Mouse (Mus musculus) kidney, embryonic 16.5 days (tissue): ENCODE data around the gene Pkd2. TPM values are rescaled to one million over a fixed set of nuclear protein-coding genes. Genes with fewer than 3 reads are reported as not detected.

Experiments
- ATAC-seq: fragments of 200-750 bp; cut with Nextera tagmentation; 2 replicates; pipeline ENCODE4 v1.8.0; 2017; ENCODE audit warnings: moderate TSS enrichment; ENCODE audit not compliant: low FRiP score, low TSS enrichment
- H3K27ac ChIP-seq: fragments of 300-500 bp; sonication (generic); 2 replicates; pipeline ENCODE4 v1.5.1; 2014; ENCODE audit warnings: low read length
- H3K27me3 ChIP-seq: fragments of 300-500 bp; sonication (generic); 2 replicates; pipeline ENCODE4 v1.6.1; 2014; ENCODE audit warnings: low read length, control low read depth, mixed read lengths; ENCODE audit not compliant: insufficient read depth
- H3K36me3 ChIP-seq: fragments of 300-500 bp; sonication (generic); 2 replicates; pipeline ENCODE4 v1.6.1; 2014; ENCODE audit warnings: low read length, control low read depth, mixed read lengths; ENCODE audit not compliant: insufficient read depth
- H3K4me1 ChIP-seq: fragments of 300-500 bp; sonication (generic); 2 replicates; pipeline ENCODE4 v1.6.1; 2014; ENCODE audit warnings: low read length, control low read depth, mixed read lengths; ENCODE audit not compliant: insufficient read depth
- H3K4me2 ChIP-seq: fragments of 300-500 bp; sonication (generic); replicated peaks from 2 replicates; pipeline ENCODE4 v1.6.1; 2014; ENCODE audit warnings: low read depth, low read length
- H3K4me3 ChIP-seq: fragments of 300-500 bp; sonication (generic); 2 replicates; pipeline ENCODE4 v1.5.1; 2014; ENCODE audit warnings: mild to moderate bottlenecking, low read length
- H3K9ac ChIP-seq: fragments of 300-500 bp; sonication (generic); replicated peaks from 2 replicates; pipeline ENCODE4 v1.6.1; 2014; ENCODE audit warnings: low read length
- H3K9me3 ChIP-seq: fragments of 300-500 bp; sonication (generic); 2 replicates; pipeline ENCODE4 v1.6.1; 2016; ENCODE audit warnings: low read length, control low read depth
- WGBS: fragments of 180-500 bp; shearing (Covaris S2); extraction: QIAGEN DNeasy Blood & Tissue Kit; methylation state at CpG from one replicate; pipeline ENCODE4 v1.1.7; 2014; 5-methylcytosine and 5-hydroxymethylcytosine counted together
- polyA plus RNA-seq: library from polyadenylated mRNA; unstranded; fragments of >200 nt; fragmentation: Nextera tagmentation; extraction: Ambion mirVana; gene quantifications from 2 replicates; pipeline ENCODE4 v1.2.1, GENCODE M21; 2015

Pkd2 gene
- polyA plus RNA-seq, result 15.2 and 17.4 TPM in 2 replicates

GRCm38 (mm10) chr5:104458832-104459705 is at the start of gene Pkd2:
Gene Pkd2 (plus strand): TSS chr5:104459450.
- peak within 1 kb of the TSS; percentile 97 for H3K9ac ChIP-seq
- peak within 1 kb of the TSS; percentile 64 for H3K4me2 ChIP-seq
- H3K36me3 ChIP-seq, result peaks cover 16% of the 10 kb centered on the region
- no peaks in the 10 kb centered on the region for H3K27me3 ChIP-seq
- 9% methylated on average over 46 of the region's 46 CpGs for whole genome bisulfite sequencing
- peaks cover 19% of the 10 kb centered on the region for H3K4me1 ChIP-seq
- H3K27ac ChIP-seq, result peak within 1 kb of the TSS; percentile 95
- peak; percentile 95 for ATAC-seq
- H3K4me3 ChIP-seq, result peak within 1 kb of the TSS; percentile 83
- H3K9me3 ChIP-seq, result peaks cover 5% of the 10 kb centered on the region; the same call in 1 of the 2 replicates

GRCm38 (mm10) chr5:104415999-104416398 is 43.3 kb upstream of the Pkd2 start:
- Histone ChIP-seq H3K4me3 (no peak overlapping the region), H3K9ac (no peak overlapping the region), H3K27me3 (no peaks in the 10 kb centered on the region), H3K36me3 (no peaks in the 10 kb centered on the region), H3K9me3 (no peaks in the 10 kb centered on the region), H3K27ac (no peak overlapping the region), H3K4me2 (no peak overlapping the region), H3K4me1 (0 out of 2 replicates have a peak, but pooled peaks cover 5% of the 10 kb centered on the region)
- ATAC-seq, result no peak
- WGBS, result 43% methylated on average over 2 of the region's 2 CpGs

- Histone ChIP-seq H3K27me3 (no peaks in the 10 kb centered on the region), H3K9me3 (no peaks in the 10 kb centered on the region), H3K4me2 (no peak overlapping the region), H3K4me1 (0 out of 2 replicates have a peak, but pooled peaks cover 5% of the 10 kb centered on the region), H3K4me3 (no peak overlapping the region), H3K9ac (no peak overlapping the region), H3K27ac (no peak overlapping the region), H3K36me3 (no peaks in the 10 kb centered on the region)
- WGBS, result 79% methylated on average over 3 of the region's 3 CpGs
- ATAC-seq, result no peak
These were observed 42.2 kb upstream of the Pkd2 start for GRCm38 (mm10) chr5:104417028-104417427.

- no peaks in the 10 kb centered on the region for H3K36me3 ChIP-seq
- H3K4me3 ChIP-seq, result no peak overlapping the region
- H3K4me2 ChIP-seq, result no peak overlapping the region
- peak; percentile 71 for ATAC-seq
- 78% methylated on average over 1 of the region's 1 CpGs for WGBS
- no peak overlapping the region for H3K9ac ChIP-seq
- H3K4me1 ChIP-seq, result 0 out of 2 replicates have a peak, but pooled peaks cover 5% of the 10 kb centered on the region
- H3K27ac ChIP-seq, result peak overlapping the region; percentile 56; the same call in 1 of the 2 replicates
- no peaks in the 10 kb centered on the region for H3K9me3 ChIP-seq
- no peaks in the 10 kb centered on the region for H3K27me3 ChIP-seq
These were observed 41.5 kb upstream of the Pkd2 start for GRCm38 (mm10) chr5:104417721-104418120.

- no peak overlapping the region for H3K4me2 ChIP-seq
- WGBS, result 63% methylated on average over 2 of the region's 2 CpGs
- ATAC-seq, result no peak
- no peak overlapping the region for H3K27ac ChIP-seq
- H3K27me3 ChIP-seq, result no peaks in the 10 kb centered on the region
- no peaks in the 10 kb centered on the region for H3K36me3 ChIP-seq
- no peak overlapping the region for H3K4me3 ChIP-seq
- no peak overlapping the region for H3K9ac ChIP-seq
- H3K4me1 ChIP-seq, result 0 out of 2 replicates have a peak, but pooled peaks cover 3% of the 10 kb centered on the region
- no peaks in the 10 kb centered on the region for H3K9me3 ChIP-seq
These were observed 37.2 kb upstream of the Pkd2 start for GRCm38 (mm10) chr5:104422039-104422438.

GRCm38 (mm10) chr5:104423861-104424260 is 35.4 kb upstream of the Pkd2 start:
- no peaks in the 10 kb centered on the region for H3K36me3 ChIP-seq
- H3K9ac ChIP-seq, result no peak overlapping the region
- 0 out of 2 replicates have a peak, but pooled peaks cover 2% of the 10 kb centered on the region for H3K4me1 ChIP-seq
- H3K4me2 ChIP-seq, result no peak overlapping the region
- H3K27ac ChIP-seq, result no peak overlapping the region
- H3K27me3 ChIP-seq, result no peaks in the 10 kb centered on the region
- H3K4me3 ChIP-seq, result no peak overlapping the region
- H3K9me3 ChIP-seq, result no peaks in the 10 kb centered on the region
- ATAC-seq, result peak; percentile 51; the same call in 1 of the 2 replicates
- WGBS, result 60% methylated on average over 3 of the region's 3 CpGs

- no peaks in the 10 kb centered on the region for H3K36me3 ChIP-seq
- no peak overlapping the region for H3K27ac ChIP-seq
- H3K4me1 ChIP-seq, result no peaks in the 10 kb centered on the region
- H3K9me3 ChIP-seq, result no peaks in the 10 kb centered on the region
- no peak overlapping the region for H3K9ac ChIP-seq
- no peak for ATAC-seq
- 67% methylated on average over 8 of the region's 8 CpGs for WGBS
- H3K27me3 ChIP-seq, result no peaks in the 10 kb centered on the region
- H3K4me3 ChIP-seq, result no peak overlapping the region
- H3K4me2 ChIP-seq, result no peak overlapping the region
These were observed 33.3 kb upstream of the Pkd2 start for GRCm38 (mm10) chr5:104425949-104426348.

GRCm38 (mm10) chr5:104432886-104433285 is 26.4 kb upstream of the Pkd2 start:
- H3K27me3 ChIP-seq, result no peaks in the 10 kb centered on the region
- peak; percentile 35; the same call in 1 of the 2 replicates for ATAC-seq
- H3K36me3 ChIP-seq, result no peaks in the 10 kb centered on the region
- no peaks in the 10 kb centered on the region for H3K4me1 ChIP-seq
- WGBS, result 38% methylated on average over 12 of the region's 12 CpGs
- H3K4me2 ChIP-seq, result peak overlapping the region; percentile 23; the same call in 1 of the 2 replicates
- H3K9ac ChIP-seq, result no peak overlapping the region
- H3K9me3 ChIP-seq, result no peaks in the 10 kb centered on the region
- H3K27ac ChIP-seq, result no peak overlapping the region
- H3K4me3 ChIP-seq, result no peak overlapping the region

- 37% methylated on average over 6 of the region's 6 CpGs for WGBS
- H3K27ac ChIP-seq, result no peak overlapping the region
- H3K4me2 ChIP-seq, result no peak overlapping the region
- H3K4me1 ChIP-seq, result no peaks in the 10 kb centered on the region
- H3K36me3 ChIP-seq, result no peaks in the 10 kb centered on the region
- no peak overlapping the region for H3K4me3 ChIP-seq
- H3K9ac ChIP-seq, result no peak overlapping the region
- H3K27me3 ChIP-seq, result no peaks in the 10 kb centered on the region
- no peak for ATAC-seq
- no peaks in the 10 kb centered on the region for H3K9me3 ChIP-seq
These were observed 25.2 kb upstream of the Pkd2 start for GRCm38 (mm10) chr5:104433968-104434565.
